Mouse (Mus musculus): ENCODE measurements around the gene Zfp316. TPM values are rescaled to one million over a fixed set of nuclear protein-coding genes. Genes with fewer than 3 reads are reported as not detected.

Zfp316 gene
- total and polyA plus RNA-seq, 3 experiments, result 4.3 to 4.8 TPM; not detected in 1

GRCm38 (mm10) chr5:143205015-143205414, 64.8 kb downstream of the Zfp316 start:
- H3K4me3 ChIP-seq (ENCODE audit: control insufficient read depth in 1 of 2, insufficient read depth in 1 of 2, low read depth in 2 of 2, low read length in 2 of 2), result no peak overlapping the region
- H3K9me3 ChIP-seq (replicated peaks; ENCODE audit: insufficient read depth, low read length), result no peaks in the 10 kb centered on the region
- H3K4me1 ChIP-seq (ENCODE audit: control insufficient read depth in 1 of 2, insufficient read depth in 2 of 2, low read length in 2 of 2), result no peaks in the 10 kb centered on the region
- no peaks in the 10 kb centered on the region; a peak in 2 of 4 replicates for H3K27me3 ChIP-seq (ENCODE audit: control insufficient read depth in 1 of 2, insufficient read depth in 2 of 2, low read length in 2 of 2)
- TF ChIP-seq TCF12 (IDR thresholded peaks at IDR 0.05; ENCODE audit: low read depth, low read length) (no peak), SMC3 (IDR thresholded peaks at IDR 0.05; ENCODE audit: low read depth, low read length) (peak; percentile 69), CHD1 (IDR thresholded peaks at IDR 0.05; ENCODE audit: low read depth, low read length) (no peak), ELF1 (IDR thresholded peaks at IDR 0.05; ENCODE audit: low read depth, low read length) (no peak), TAL1 (IDR thresholded peaks at IDR 0.05; ENCODE audit: low read length) (no peak), ZMIZ1 (IDR thresholded peaks at IDR 0.05; ENCODE audit: low read depth, low read length) (no peak), POLR2AphosphoS2 (IDR thresholded peaks at IDR 0.05; ENCODE audit: low read length) (no peak), ETS1 (IDR thresholded peaks at IDR 0.05; ENCODE audit: low read depth, low read length) (no peak), RAD21 (IDR thresholded peaks at IDR 0.05; ENCODE audit: low read depth, low read length) (peak; percentile 62), TBP (IDR thresholded peaks at IDR 0.05; ENCODE audit: low read depth, low read length) (no peak), GATA1 (IDR thresholded peaks at IDR 0.05; ENCODE audit: low read depth, low read length) (no peak), MXI1 (IDR thresholded peaks at IDR 0.05; ENCODE audit: low read depth, low read length) (no peak), JUND (IDR thresholded peaks at IDR 0.05; ENCODE audit: low read depth, low read length) (no peak), NRF1 (IDR thresholded peaks at IDR 0.05; ENCODE audit: insufficient read depth, low read depth, low read length, poor library complexity, severe bottlenecking) (no peak), UBTF (IDR thresholded peaks at IDR 0.05; ENCODE audit: borderline replicate concordance, insufficient read depth, low read depth, low read length) (no peak), ZC3H11A (IDR thresholded peaks at IDR 0.05; ENCODE audit: low read depth, low read length) (peak; percentile 54), POLR2AphosphoS5 (IDR thresholded peaks at IDR 0.05; ENCODE audit: borderline replicate concordance, low read depth, low read length) (no peak), E2F4 (IDR thresholded peaks at IDR 0.05; ENCODE audit: borderline replicate concordance, low read depth, low read length) (no peak), CHD2 (IDR thresholded peaks at IDR 0.05; ENCODE audit: low read length) (no peak), NELFE (IDR thresholded peaks at IDR 0.05; ENCODE audit: low read depth, low read length) (no peak), CTCF (IDR thresholded peaks at IDR 0.05 in 2 of 3, conservative IDR thresholded peaks at IDR 0.05 in 1 of 3; ENCODE audit: control insufficient read depth in 1 of 3, insufficient read depth in 1 of 3, low read depth in 2 of 3, low read length in 3 of 3, poor library complexity in 1 of 3, severe bottlenecking in 1 of 3) (peak; percentile 63 to 68 (median 66))
- no peak overlapping the region for H3K27ac ChIP-seq (ENCODE audit: control insufficient read depth, low read depth, low read length)
- no peaks in the 10 kb centered on the region for H3K36me3 ChIP-seq (ENCODE audit: control insufficient read depth in 1 of 2, insufficient read depth in 2 of 2, low read length in 2 of 2)
- H3K9ac ChIP-seq (ENCODE audit: control insufficient read depth, low read depth, low read length, poor library complexity, severe bottlenecking), result no peak overlapping the region
- peak; percentile 41 for DNase-seq (ENCODE audit: low read depth, low spot score)
- no peaks in the 10 kb centered on the region for H3K79me2 ChIP-seq (ENCODE audit: control insufficient read depth, insufficient read depth, low read length, poor library complexity)

Other genes with a start within 250 kb of the Zfp316 start
- gene Rnf216, start 157.0 kb downstream of the Zfp316 start, total RNA-seq (2012; rRNA removed), result 16.4 and 17.1 TPM in 2 replicates
- gene Rnf216, start 157.0 kb downstream of the Zfp316 start, polyA plus RNA-seq (2012; ENCODE audit: insufficient read depth in 1 of 2, insufficient read length in 2 of 2, low read depth in 1 of 2, low replicate concordance in 2 of 2, missing spikeins in 1 of 2), result 100 to 1,000 TPM in 1 of 2 experiments, 10 to 100 TPM in 1; 30.8 to 123 TPM
- 0.07 TPM in 1 of 2 replicates, not detected in the other for gene Olfr718-ps1, start 122.4 kb downstream of the Zfp316 start, total RNA-seq (2012; rRNA removed)
- under 1 TPM in 1 of 2 experiments, not detected in 1; 0.01 TPM for gene Olfr718-ps1, start 122.4 kb downstream of the Zfp316 start, polyA plus RNA-seq (2012; ENCODE audit: insufficient read depth in 1 of 2, insufficient read length in 2 of 2, low read depth in 1 of 2, low replicate concordance in 2 of 2, missing spikeins in 1 of 2)
- gene Rbak, start 89.2 kb downstream of the Zfp316 start, total RNA-seq (2012; rRNA removed), result 5.4 and 7.5 TPM in 2 replicates
- gene Rbak, start 89.2 kb downstream of the Zfp316 start, polyA plus RNA-seq (2012; ENCODE audit: insufficient read depth in 1 of 2, insufficient read length in 2 of 2, low read depth in 1 of 2, low replicate concordance in 2 of 2, missing spikeins in 1 of 2), result 1 to 10 TPM in 1 of 2 experiments, not detected in 1; 7.4 TPM
- gene Spdye4b, start 89.0 kb downstream of the Zfp316 start, total RNA-seq (2012; rRNA removed), result not detected in 2 replicates
- not detected for gene Spdye4b, start 89.0 kb downstream of the Zfp316 start, polyA plus RNA-seq (2012; ENCODE audit: insufficient read depth in 1 of 2, insufficient read length in 2 of 2, low read depth in 1 of 2, low replicate concordance in 2 of 2, missing spikeins in 1 of 2)
- gene Spdye4a, start 43.1 kb downstream of the Zfp316 start, total RNA-seq (2012; rRNA removed), result not detected in 2 replicates
- not detected for gene Spdye4a, start 43.1 kb downstream of the Zfp316 start, polyA plus RNA-seq (2012; ENCODE audit: insufficient read depth in 1 of 2, insufficient read length in 2 of 2, low read depth in 1 of 2, low replicate concordance in 2 of 2, missing spikeins in 1 of 2)
- 15.5 and 17.3 TPM in 2 replicates for gene Zfp12, start 34.9 kb downstream of the Zfp316 start, total RNA-seq (2012; rRNA removed)
- gene Zfp12, start 34.9 kb downstream of the Zfp316 start, polyA plus RNA-seq (2012; ENCODE audit: insufficient read depth in 1 of 2, insufficient read length in 2 of 2, low read depth in 1 of 2, low replicate concordance in 2 of 2, missing spikeins in 1 of 2), result 10 to 100 TPM; 15.2 to 56.3 TPM
- gene Zfp853, start 23.6 kb upstream of the Zfp316 start, total RNA-seq (2012; rRNA removed), result 0.08 TPM in 1 of 2 replicates, not detected in the other
- under 1 TPM in 1 of 2 experiments, not detected in 1; 0.14 TPM for gene Zfp853, start 23.6 kb upstream of the Zfp316 start, polyA plus RNA-seq (2012; ENCODE audit: insufficient read depth in 1 of 2, insufficient read length in 2 of 2, low read depth in 1 of 2, low replicate concordance in 2 of 2, missing spikeins in 1 of 2)
- 51.4 and 59.3 TPM in 2 replicates for gene E130309D02Rik, start 45.3 kb upstream of the Zfp316 start, total RNA-seq (2012; rRNA removed)
- 10 to 100 TPM in 1 of 2 experiments, not detected in 1; 92.4 TPM for gene E130309D02Rik, start 45.3 kb upstream of the Zfp316 start, polyA plus RNA-seq (2012; ENCODE audit: insufficient read depth in 1 of 2, insufficient read length in 2 of 2, low read depth in 1 of 2, low replicate concordance in 2 of 2, missing spikeins in 1 of 2)
- 16.2 and 17.6 TPM in 2 replicates for gene Zdhhc4, start 59.2 kb upstream of the Zfp316 start, total RNA-seq (2012; rRNA removed)
- 10 to 100 TPM in 1 of 2 experiments, not detected in 1; 62.1 TPM for gene Zdhhc4, start 59.2 kb upstream of the Zfp316 start, polyA plus RNA-seq (2012; ENCODE audit: insufficient read depth in 1 of 2, insufficient read length in 2 of 2, low read depth in 1 of 2, low replicate concordance in 2 of 2, missing spikeins in 1 of 2)
- 0.03 TPM in 1 of 2 replicates, not detected in the other for gene Grid2ip, start 87.3 kb upstream of the Zfp316 start, total RNA-seq (2012; rRNA removed)
- not detected for gene Grid2ip, start 87.3 kb upstream of the Zfp316 start, polyA plus RNA-seq (2012; ENCODE audit: insufficient read depth in 1 of 2, insufficient read length in 2 of 2, low read depth in 1 of 2, low replicate concordance in 2 of 2, missing spikeins in 1 of 2)
- gene Kdelr2, start 133.8 kb upstream of the Zfp316 start, total RNA-seq (2012; rRNA removed), result 62.5 and 80.5 TPM in 2 replicates
- 10 to 100 TPM in 1 of 2 experiments, not detected in 1; 94.4 TPM for gene Kdelr2, start 133.8 kb upstream of the Zfp316 start, polyA plus RNA-seq (2012; ENCODE audit: insufficient read depth in 1 of 2, insufficient read length in 2 of 2, low read depth in 1 of 2, low replicate concordance in 2 of 2, missing spikeins in 1 of 2)
- gene Daglb, start 194.6 kb upstream of the Zfp316 start, total RNA-seq (2012; rRNA removed), result 9.0 and 10.4 TPM in 2 replicates
- gene Daglb, start 194.6 kb upstream of the Zfp316 start, polyA plus RNA-seq (2012; ENCODE audit: insufficient read depth in 1 of 2, insufficient read length in 2 of 2, low read depth in 1 of 2, low replicate concordance in 2 of 2, missing spikeins in 1 of 2), result 1 to 10 TPM in 1 of 2 experiments, not detected in 1; 8.9 TPM